Mouse (Mus musculus): Measurements from ENCODE around the gene Rnf123.

DNA sequence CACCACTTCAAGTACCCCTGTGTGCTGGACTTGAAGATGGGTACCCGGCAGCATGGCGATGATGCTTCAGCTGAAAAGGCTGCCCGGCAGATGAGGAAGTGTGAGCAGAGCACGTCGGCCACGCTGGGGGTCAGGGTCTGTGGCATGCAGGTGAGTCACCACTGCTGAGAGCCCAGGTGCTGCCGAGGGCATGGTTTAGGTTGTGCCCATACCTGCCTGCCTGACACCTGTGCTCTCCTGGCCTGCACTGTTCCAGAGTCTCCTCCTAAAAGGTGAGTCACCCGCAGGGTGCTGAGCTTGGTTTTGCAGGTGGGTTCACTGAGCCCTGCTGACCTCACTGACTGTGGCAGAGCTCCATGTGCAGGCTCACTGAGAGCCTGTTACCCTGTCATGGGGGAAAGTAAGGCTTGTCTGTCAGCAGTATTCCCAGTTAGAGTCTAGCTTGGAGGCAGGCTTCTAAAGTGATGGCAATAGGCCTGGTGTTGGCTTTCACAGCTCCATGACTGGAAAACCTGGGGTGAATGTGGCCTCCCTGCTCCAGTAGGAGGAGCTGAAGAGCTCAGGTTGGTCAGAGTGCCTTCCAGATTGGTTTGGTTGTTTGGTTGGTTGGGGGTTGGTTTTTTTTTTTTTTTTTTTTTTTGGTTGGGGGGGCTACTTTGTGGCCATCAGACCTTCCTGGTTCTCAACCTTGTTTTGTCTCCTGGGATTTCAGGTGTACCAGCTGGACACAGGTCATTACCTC is 38.2 kb downstream of the Rnf123 start:
- TF ChIP-seq EP300 (IDR thresholded peaks at IDR 0.05; ENCODE audit: insufficient read depth, low read depth, low read length) (no peak), POLR2A (IDR thresholded peaks at IDR 0.05; ENCODE audit: insufficient read depth, low read length) (no peak), CTCF (IDR thresholded peaks at IDR 0.05; ENCODE audit: low read depth, low read length) (peak; percentile 40)
